Mouse (Mus musculus) limb, embryonic 15.5 days (tissue): ENCODE results near the gene Ppm1h. TPM values are rescaled to one million over a fixed set of nuclear protein-coding genes. Genes with fewer than 3 reads are reported as not detected.

Experiments
- ATAC-seq: fragments of 200-750 bp; cut with Nextera tagmentation; 2 replicates; pipeline ENCODE4 v1.8.0; 2017; ENCODE audit warnings: low read depth, moderate TSS enrichment; ENCODE audit not compliant: insufficient number of reproducible peaks, low FRiP score, low TSS enrichment
- H3K27ac ChIP-seq: fragments of 300-500 bp; sonication (generic); 2 replicates; pipeline ENCODE4 v1.5.1; 2015; ENCODE audit warnings: moderate library complexity, mild to moderate bottlenecking, inconsistent platforms
- H3K27me3 ChIP-seq: fragments of 300-500 bp; sonication (generic); 2 replicates; pipeline ENCODE4 v1.6.1; 2015; ENCODE audit warnings: inconsistent platforms
- H3K36me3 ChIP-seq: fragments of 300-500 bp; sonication (generic); 2 replicates; pipeline ENCODE4 v1.6.1; 2015; ENCODE audit warnings: inconsistent platforms
- H3K4me1 ChIP-seq: fragments of 300-500 bp; sonication (generic); 2 replicates; pipeline ENCODE4 v1.6.1; 2015; ENCODE audit warnings: inconsistent platforms
- H3K4me2 ChIP-seq: fragments of 300-500 bp; sonication (generic); 2 replicates; pipeline ENCODE4 v1.6.1; 2015; ENCODE audit warnings: mild to moderate bottlenecking, inconsistent platforms
- H3K4me3 ChIP-seq: fragments of 300-500 bp; sonication (generic); 2 replicates; pipeline ENCODE4 v1.5.1; 2015; ENCODE audit warnings: mild to moderate bottlenecking, inconsistent platforms
- H3K9ac ChIP-seq: fragments of 300-500 bp; sonication (generic); 2 replicates; pipeline ENCODE4 v1.6.1; 2015; ENCODE audit warnings: inconsistent platforms
- H3K9me3 ChIP-seq: fragments of 300-500 bp; sonication (generic); 2 replicates; pipeline ENCODE4 v1.6.1; 2016; ENCODE audit warnings: inconsistent platforms
- WGBS: fragments of 180-500 bp; shearing (Covaris S2); methylation state at CpG from one replicate; pipeline ENCODE4 v1.1.7; 2015; 5-methylcytosine and 5-hydroxymethylcytosine counted together
- polyA plus RNA-seq: library from polyadenylated mRNA; unstranded; fragments of >200 nt; fragmentation: Nextera tagmentation; extraction: Ambion mirVana; gene quantifications from 2 replicates; pipeline ENCODE4 v1.2.1, GENCODE M21; 2015

Gene Ppm1h
- polyA plus RNA-seq, 1 experiment from 2014 or later = 3.2 TPM

- Histone ChIP-seq H3K27me3 (no peaks in the 10 kb centered on the region), H3K9ac (no peak overlapping the region), H3K4me1 (no peaks in the 10 kb centered on the region), H3K4me2 (no peak overlapping the region), H3K27ac (no peak overlapping the region), H3K4me3 (no peak overlapping the region), H3K36me3 (no peaks in the 10 kb centered on the region), H3K9me3 (no peaks in the 10 kb centered on the region)
- ATAC-seq = no peak
- WGBS = 71% methylated on average over 6 of the region's 6 CpGs
Measured at GRCm38 (mm10) chr10:122705457-122705856, 26.9 kb downstream of the Ppm1h start.

GRCm38 (mm10) chr10:122711381-122711811 is 32.8 kb downstream of the Ppm1h start:
- no peaks in the 10 kb centered on the region for H3K4me1 ChIP-seq
- no peak for ATAC-seq
- WGBS = 63% methylated on average over 6 of the region's 6 CpGs
- H3K36me3 ChIP-seq = no peaks in the 10 kb centered on the region
- no peak overlapping the region for H3K9ac ChIP-seq
- H3K9me3 ChIP-seq = no peaks in the 10 kb centered on the region
- H3K27ac ChIP-seq = no peak overlapping the region
- H3K4me3 ChIP-seq = no peak overlapping the region
- no peak overlapping the region for H3K4me2 ChIP-seq
- no peaks in the 10 kb centered on the region for H3K27me3 ChIP-seq

DNA sequence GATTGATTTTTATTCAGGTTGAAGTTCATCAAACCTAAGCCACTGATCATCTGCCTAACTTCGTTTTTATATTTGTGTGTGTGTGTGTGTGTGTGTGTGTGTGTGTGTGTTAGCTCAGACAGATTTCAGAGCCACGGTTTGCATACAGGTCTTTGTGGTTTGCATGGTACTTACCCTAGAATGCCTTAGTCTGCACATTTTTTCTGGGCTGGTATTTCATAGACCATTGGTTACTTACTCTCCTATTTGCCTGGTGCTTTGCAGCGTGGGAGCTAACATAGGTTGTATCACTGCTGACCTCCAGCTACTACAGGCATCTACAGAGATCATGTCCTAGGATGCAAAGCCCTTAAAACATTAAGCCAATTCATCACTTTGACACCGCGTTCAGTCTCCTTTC is 33.7 kb downstream of the Ppm1h start:
- Histone ChIP-seq H3K9me3 (no peaks in the 10 kb centered on the region), H3K4me2 (no peak overlapping the region), H3K27me3 (no peaks in the 10 kb centered on the region), H3K9ac (no peak overlapping the region), H3K4me1 (no peaks in the 10 kb centered on the region), H3K4me3 (no peak overlapping the region), H3K36me3 (no peaks in the 10 kb centered on the region), H3K27ac (no peak overlapping the region)
- no peak for ATAC-seq
- 70% methylated on average over 5 of the region's 5 CpGs for WGBS

DNA sequence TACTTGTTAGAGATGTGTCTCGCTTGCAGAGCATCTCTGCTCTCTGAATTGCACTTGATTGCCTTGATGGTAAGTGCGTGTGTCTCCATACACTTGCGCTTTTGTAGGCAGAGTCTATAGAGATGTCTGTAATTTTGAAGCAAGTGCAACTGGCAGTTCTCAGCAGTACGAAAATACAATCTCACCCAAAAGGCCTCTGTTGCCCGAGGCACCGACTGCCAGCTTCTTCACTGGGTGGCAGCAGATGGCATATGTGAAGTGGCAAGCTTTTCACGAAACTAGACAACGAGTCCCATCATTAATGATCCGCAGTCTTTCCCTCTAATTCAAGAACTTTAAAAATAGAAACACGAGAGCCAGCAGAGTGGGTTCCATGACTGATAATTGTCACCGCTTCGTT is 37.3 kb downstream of the Ppm1h start:
- no peaks in the 10 kb centered on the region for H3K36me3 ChIP-seq
- H3K4me1 ChIP-seq = no peaks in the 10 kb centered on the region
- no peak overlapping the region for H3K27ac ChIP-seq
- H3K27me3 ChIP-seq = no peaks in the 10 kb centered on the region
- H3K4me2 ChIP-seq = no peak overlapping the region
- ATAC-seq = no peak
- no peak overlapping the region for H3K4me3 ChIP-seq
- no peaks in the 10 kb centered on the region for H3K9me3 ChIP-seq
- H3K9ac ChIP-seq = no peak overlapping the region
- WGBS = 86% methylated on average over 12 of the region's 12 CpGs

GRCm38 (mm10) chr10:122716286-122716685 is 37.7 kb downstream of the Ppm1h start:
- no peak for ATAC-seq
- Histone ChIP-seq H3K4me1 (no peaks in the 10 kb centered on the region), H3K9me3 (no peaks in the 10 kb centered on the region), H3K27ac (no peak overlapping the region), H3K4me2 (no peak overlapping the region), H3K4me3 (no peak overlapping the region), H3K27me3 (no peaks in the 10 kb centered on the region), H3K9ac (no peak overlapping the region), H3K36me3 (no peaks in the 10 kb centered on the region)
- WGBS = 60% methylated on average over 8 of the region's 8 CpGs

GRCm38 (mm10) chr10:122716739-122717474 is 38.3 kb downstream of the Ppm1h start:
- no peak for ATAC-seq
- Histone ChIP-seq H3K27me3 (no peaks in the 10 kb centered on the region), H3K9ac (no peak overlapping the region), H3K4me3 (no peak overlapping the region), H3K9me3 (no peaks in the 10 kb centered on the region), H3K4me1 (no peaks in the 10 kb centered on the region), H3K27ac (no peak overlapping the region), H3K4me2 (no peak overlapping the region), H3K36me3 (no peaks in the 10 kb centered on the region)
- 80% methylated on average over 14 of the region's 14 CpGs for WGBS

DNA sequence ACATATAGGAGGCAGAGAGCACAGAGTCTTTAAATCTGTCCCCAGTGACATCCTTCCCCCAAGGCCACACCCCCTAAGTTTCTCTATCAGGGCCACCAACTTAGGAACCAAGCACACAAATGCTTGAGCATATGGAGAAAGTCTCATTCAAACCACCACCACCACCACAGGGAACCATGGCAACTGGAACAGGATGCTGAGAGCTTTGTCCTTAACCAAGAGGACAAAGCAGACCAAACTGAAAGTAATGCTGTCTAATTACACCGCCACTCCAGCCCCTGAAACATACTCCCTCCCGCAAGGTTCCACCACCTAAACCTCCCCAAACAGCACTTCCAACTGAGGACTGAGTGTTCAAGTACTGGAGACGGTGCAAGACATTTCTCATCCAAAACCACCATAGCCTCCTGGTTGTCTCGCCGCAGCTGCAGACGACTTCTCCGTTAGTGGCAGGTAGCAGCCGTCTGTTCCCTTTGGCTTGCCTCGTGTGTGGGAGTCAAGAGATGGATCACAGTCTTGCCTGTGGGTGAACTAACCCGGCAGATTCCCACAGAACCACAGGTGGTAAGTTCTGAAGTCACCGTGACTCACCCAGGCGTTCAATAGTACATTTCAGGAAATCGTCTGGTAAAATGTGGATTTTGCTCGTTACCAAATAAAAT is 39.3 kb downstream of the Ppm1h start:
- H3K27me3 ChIP-seq = no peaks in the 10 kb centered on the region
- no peaks in the 10 kb centered on the region for H3K4me1 ChIP-seq
- H3K27ac ChIP-seq = no peak overlapping the region
- H3K4me2 ChIP-seq = no peak overlapping the region
- H3K9me3 ChIP-seq = no peaks in the 10 kb centered on the region
- H3K4me3 ChIP-seq = no peak overlapping the region
- no peak overlapping the region for H3K9ac ChIP-seq
- H3K36me3 ChIP-seq = no peaks in the 10 kb centered on the region
- ATAC-seq = no peak
- 74% methylated on average over 14 of the region's 14 CpGs for WGBS

DNA sequence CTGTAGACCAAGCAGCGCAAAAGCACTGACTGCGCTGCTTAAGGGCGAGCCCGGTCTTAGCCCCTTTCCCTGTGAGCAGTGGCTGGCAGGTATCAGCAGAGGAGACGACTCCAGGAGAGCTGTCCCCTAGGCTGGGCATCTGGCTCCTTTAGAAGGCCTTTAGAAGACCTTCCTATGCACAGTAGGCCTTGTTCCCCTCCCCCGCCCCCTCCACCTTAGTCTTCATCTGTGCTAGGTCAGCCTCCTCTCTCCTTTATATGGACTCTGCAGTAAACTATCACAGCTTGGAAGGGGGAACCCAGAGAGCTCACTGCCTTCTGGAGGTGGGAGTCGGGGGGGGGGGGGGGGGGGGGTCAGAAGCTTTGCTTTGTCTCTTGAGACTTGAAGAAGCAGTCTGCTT is 40.4 kb downstream of the Ppm1h start:
- Histone ChIP-seq H3K9me3 (no peaks in the 10 kb centered on the region), H3K4me3 (no peak overlapping the region), H3K9ac (no peak overlapping the region), H3K27me3 (no peaks in the 10 kb centered on the region), H3K4me2 (no peak overlapping the region), H3K4me1 (no peaks in the 10 kb centered on the region), H3K36me3 (no peaks in the 10 kb centered on the region), H3K27ac (no peak overlapping the region)
- whole genome bisulfite sequencing = 72% methylated on average over 7 of the region's 7 CpGs
- no peak for ATAC-seq

DNA sequence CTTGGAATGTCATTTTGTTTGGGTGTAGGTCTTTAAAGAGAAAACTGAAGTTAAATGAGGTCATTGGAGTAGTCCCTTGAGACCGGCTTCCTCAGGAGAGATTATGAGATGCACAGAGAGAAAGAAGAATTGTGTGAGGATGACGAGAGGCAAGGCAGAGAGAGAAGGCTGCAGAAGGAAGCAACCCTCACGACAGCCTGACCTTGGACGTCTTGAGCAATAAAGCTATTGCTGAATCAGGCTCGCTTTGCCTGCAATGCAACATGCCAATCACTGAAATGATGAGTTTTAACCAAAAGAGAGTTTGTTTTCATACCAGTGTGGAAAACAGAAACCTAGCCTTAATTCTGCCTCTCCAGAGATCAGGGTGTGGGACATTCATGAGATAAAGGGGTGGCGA is 43.5 kb downstream of the Ppm1h start:
- no peaks in the 10 kb centered on the region for H3K4me1 ChIP-seq
- no peak overlapping the region for H3K27ac ChIP-seq
- ATAC-seq = no peak
- WGBS = 69% methylated on average over 6 of the region's 6 CpGs
- H3K4me3 ChIP-seq = no peak overlapping the region
- no peaks in the 10 kb centered on the region for H3K9me3 ChIP-seq
- no peak overlapping the region for H3K9ac ChIP-seq
- H3K27me3 ChIP-seq = no peaks in the 10 kb centered on the region
- no peaks in the 10 kb centered on the region for H3K36me3 ChIP-seq
- no peak overlapping the region for H3K4me2 ChIP-seq

GRCm38 (mm10) chr10:122724692-122725091 is 46.1 kb downstream of the Ppm1h start:
- H3K36me3 ChIP-seq = no peaks in the 10 kb centered on the region
- H3K4me2 ChIP-seq = no peak overlapping the region
- no peaks in the 10 kb centered on the region for H3K9me3 ChIP-seq
- 83% methylated on average over 4 of the region's 4 CpGs for WGBS
- no peak for ATAC-seq
- H3K27me3 ChIP-seq = no peaks in the 10 kb centered on the region
- no peak overlapping the region for H3K27ac ChIP-seq
- no peaks in the 10 kb centered on the region for H3K4me1 ChIP-seq
- no peak overlapping the region for H3K4me3 ChIP-seq
- no peak overlapping the region for H3K9ac ChIP-seq

- no peaks in the 10 kb centered on the region for H3K4me1 ChIP-seq
- no peaks in the 10 kb centered on the region for H3K27me3 ChIP-seq
- no peak overlapping the region for H3K4me3 ChIP-seq
- no peaks in the 10 kb centered on the region for H3K36me3 ChIP-seq
- H3K9me3 ChIP-seq = no peaks in the 10 kb centered on the region
- H3K4me2 ChIP-seq = no peak overlapping the region
- no peak overlapping the region for H3K27ac ChIP-seq
- ATAC-seq = no peak
- no peak overlapping the region for H3K9ac ChIP-seq
- 51% methylated on average over 4 of the region's 4 CpGs for WGBS
Measured at GRCm38 (mm10) chr10:122727228-122727627, 48.7 kb downstream of the Ppm1h start.

GRCm38 (mm10) chr10:122728172-122728571 is 49.6 kb downstream of the Ppm1h start:
- no peak overlapping the region for H3K4me2 ChIP-seq
- no peak for ATAC-seq
- H3K27me3 ChIP-seq = no peaks in the 10 kb centered on the region
- no peaks in the 10 kb centered on the region for H3K4me1 ChIP-seq
- H3K9ac ChIP-seq = no peak overlapping the region
- WGBS = 79% methylated on average over 2 of the region's 2 CpGs
- H3K9me3 ChIP-seq = no peaks in the 10 kb centered on the region
- no peaks in the 10 kb centered on the region for H3K36me3 ChIP-seq
- no peak overlapping the region for H3K27ac ChIP-seq
- no peak overlapping the region for H3K4me3 ChIP-seq
